17 mouse cellular contexts compared by ENCODE assay signal in genomic region chr9:44610371-44610770, GRCm38 (mm10). TPM values are rescaled to one million over a fixed set of nuclear protein-coding genes. Genes with fewer than 3 reads are reported as not detected.
"Had no signal": no experiment of that assay in that cellular context is flagged by ENCODE, and none has a peak within 500 bp of the region (broad histone marks: within the 10 kb centered on the region; RNA-seq: fewer than 3 reads in every experiment).

No protein-coding gene starts in this region.

- H3K27ac ChIP-seq: midbrain, embryonic 12.5 days; neural tube, embryonic 13.5 days; neural tube, embryonic 15.5 days; stomach, embryonic 15.5 days; stomach, postnatal 0 days had no signal

- H3K9ac ChIP-seq: lung, embryonic 14.5 days; midbrain, embryonic 12.5 days; neural tube, embryonic 13.5 days; neural tube, embryonic 15.5 days; stomach, embryonic 15.5 days had no signal

- H3K27me3 ChIP-seq: megakaryocyte, embryonic 14.5 days; midbrain, embryonic 12.5 days; neural tube, embryonic 13.5 days; neural tube, embryonic 15.5 days; stomach, embryonic 15.5 days had no signal

- H3K9me3 ChIP-seq: megakaryocyte, embryonic 14.5 days; midbrain, embryonic 12.5 days; neural tube, embryonic 13.5 days; neural tube, embryonic 15.5 days; stomach, embryonic 15.5 days had no signal

- ATAC-seq: midbrain, embryonic 16.5 days had no signal

- DNase-seq: lung, adult 18-20 months; lung, embryonic 14.5 days; lung, postnatal 10 days; midbrain, embryonic 14.5 days; right cerebral cortex, postnatal 14 days; thymus, adult 2 months; thymus, postnatal 25 days; thymus, postnatal 4 days had no signal

- H3K4me3 ChIP-seq: megakaryocyte, embryonic 14.5 days; midbrain, embryonic 12.5 days; myocyte; neural tube, embryonic 13.5 days; neural tube, embryonic 15.5 days; stomach, embryonic 15.5 days had no signal

RNA-seq across cellular contexts. Expression of gene Cxcr5, which starts 48.7 kb away (rescaled TPM):
- polyA plus RNA-seq: lung, embryonic 14.5 days; midbrain, embryonic 12.5 days; midbrain, embryonic 14.5 days; midbrain, embryonic 16.5 days; neural tube, embryonic 11.5 days; neural tube, embryonic 13.5 days; neural tube, embryonic 15.5 days had no signal
